Mouse (Mus musculus): ENCODE measurements at regions not wholly inside any gene's neighbourhood (a gene's known extent, or its start where the extent isn't known, plus 50 kb on each side); places are given as distances from the start of the nearest gene placed in this dataset.

GRCm38 (mm10) chr2:45700578-45700977 lies 583.4 kb upstream of the Zeb2 start:
- WGBS, result 88% methylated on average over 1 of the region's 1 CpGs
- no peak for DNase-seq

GRCm38 (mm10) chr2:45693291-45694020 lies 576.3 kb upstream of the Zeb2 start:
- no peak for TF ChIP-seq CTCF (IDR thresholded peaks at IDR 0.05; ENCODE audit: insufficient read depth, low read length)
- TF ChIP-seq POLR2A (IDR thresholded peaks at IDR 0.05; ENCODE audit: borderline replicate concordance, extremely low read depth, low read depth, low read length), result no peak
- no peak for DNase-seq

More at GRCm38 (mm10) chr2:45700578-45700977, 583.4 kb upstream of the Zeb2 start:
- TF ChIP-seq POLR2A (IDR thresholded peaks at IDR 0.05; ENCODE audit: borderline replicate concordance, extremely low read depth, low read depth, low read length), result no peak
- Histone ChIP-seq H3K4me1 (ENCODE audit: control insufficient read depth, insufficient read depth, low read length) (no peaks in the 10 kb centered on the region), H3K4me3 (replicated peaks; ENCODE audit: extremely low read depth, low read depth, low read length) (no peak overlapping the region)

GRCm38 (mm10) chr2:45692819-45693218 lies 575.6 kb upstream of the Zeb2 start:
- WGBS, result 58% methylated on average over 1 of the region's 1 CpGs
- no peak for DNase-seq
- Histone ChIP-seq H3K4me3 (replicated peaks; ENCODE audit: extremely low read depth, low read depth, low read length) (no peak overlapping the region), H3K4me1 (ENCODE audit: control insufficient read depth, insufficient read depth, low read length) (no peaks in the 10 kb centered on the region)
- no peak for TF ChIP-seq CTCF (IDR thresholded peaks at IDR 0.05; ENCODE audit: insufficient read depth, low read length)
- no peak for TF ChIP-seq POLR2A (IDR thresholded peaks at IDR 0.05; ENCODE audit: borderline replicate concordance, extremely low read depth, low read depth, low read length)

More at GRCm38 (mm10) chr2:45693291-45694020, 576.3 kb upstream of the Zeb2 start:
- H3K4me3 ChIP-seq (replicated peaks; ENCODE audit: extremely low read depth, low read depth, low read length), result no peak overlapping the region
- no peaks in the 10 kb centered on the region for H3K4me1 ChIP-seq (ENCODE audit: control insufficient read depth, insufficient read depth, low read length)
- WGBS, result 63% methylated on average over 8 of the region's 8 CpGs

- WGBS, result 72% methylated on average over 1 of the region's 1 CpGs
- no peaks in the 10 kb centered on the region for H3K4me1 ChIP-seq (ENCODE audit: control insufficient read depth, insufficient read depth, low read length)
- TF ChIP-seq POLR2A (IDR thresholded peaks at IDR 0.05; ENCODE audit: borderline replicate concordance, extremely low read depth, low read depth, low read length), result no peak
- no peak for DNase-seq
- H3K4me3 ChIP-seq (replicated peaks; ENCODE audit: extremely low read depth, low read depth, low read length), result no peak overlapping the region
Measured at GRCm38 (mm10) chr2:45688996-45689395, 571.8 kb upstream of the Zeb2 start.

GRCm38 (mm10) chr2:45681251-45681650 lies 564.1 kb upstream of the Zeb2 start:
- no peaks in the 10 kb centered on the region for H3K4me1 ChIP-seq (ENCODE audit: control insufficient read depth, insufficient read depth, low read length)
- no peak overlapping the region for H3K4me3 ChIP-seq (replicated peaks; ENCODE audit: extremely low read depth, low read depth, low read length)
- TF ChIP-seq POLR2A (IDR thresholded peaks at IDR 0.05; ENCODE audit: borderline replicate concordance, extremely low read depth, low read depth, low read length), result no peak
- WGBS, result 78% methylated on average over 1 of the region's 1 CpGs
- DNase-seq, result no peak

- Histone ChIP-seq H3K4me3 (replicated peaks; ENCODE audit: extremely low read depth, low read depth, low read length) (no peak overlapping the region), H3K4me1 (ENCODE audit: control insufficient read depth, insufficient read depth, low read length) (no peaks in the 10 kb centered on the region)
- TF ChIP-seq POLR2A (IDR thresholded peaks at IDR 0.05; ENCODE audit: borderline replicate concordance, extremely low read depth, low read depth, low read length), result no peak
- 82% methylated on average over 10 of the region's 10 CpGs for WGBS
- DNase-seq, result no peak
Measured at GRCm38 (mm10) chr2:45679101-45679895, 562.1 kb upstream of the Zeb2 start.

- Histone ChIP-seq H3K4me3 (replicated peaks; ENCODE audit: extremely low read depth, low read depth, low read length) (no peak overlapping the region), H3K4me1 (ENCODE audit: control insufficient read depth, insufficient read depth, low read length) (no peaks in the 10 kb centered on the region)
- TF ChIP-seq CTCF (IDR thresholded peaks at IDR 0.05; ENCODE audit: insufficient read depth, low read length), result no peak
- TF ChIP-seq POLR2A (IDR thresholded peaks at IDR 0.05; ENCODE audit: borderline replicate concordance, extremely low read depth, low read depth, low read length), result no peak
- WGBS, result 51% methylated on average over 9 of the region's 9 CpGs
- DNase-seq, result no peak
Measured at GRCm38 (mm10) chr2:45678685-45679084, 561.5 kb upstream of the Zeb2 start.

GRCm38 (mm10) chr2:45675776-45676175 lies 558.6 kb upstream of the Zeb2 start:
- no peak for DNase-seq
- Histone ChIP-seq H3K4me1 (ENCODE audit: control insufficient read depth, insufficient read depth, low read length) (no peaks in the 10 kb centered on the region), H3K4me3 (replicated peaks; ENCODE audit: extremely low read depth, low read depth, low read length) (no peak overlapping the region)
- WGBS, result 92% methylated on average over 2 of the region's 2 CpGs
- TF ChIP-seq POLR2A (IDR thresholded peaks at IDR 0.05; ENCODE audit: borderline replicate concordance, extremely low read depth, low read depth, low read length) (no peak), CTCF (IDR thresholded peaks at IDR 0.05; ENCODE audit: insufficient read depth, low read length) (no peak)

GRCm38 (mm10) chr2:45656011-45656410 lies 538.8 kb upstream of the Zeb2 start:
- DNase-seq, result no peak
- TF ChIP-seq POLR2A (IDR thresholded peaks at IDR 0.05; ENCODE audit: borderline replicate concordance, extremely low read depth, low read depth, low read length) (no peak), CTCF (IDR thresholded peaks at IDR 0.05; ENCODE audit: insufficient read depth, low read length) (no peak)
- Histone ChIP-seq H3K4me3 (replicated peaks; ENCODE audit: extremely low read depth, low read depth, low read length) (no peak overlapping the region), H3K4me1 (ENCODE audit: control insufficient read depth, insufficient read depth, low read length) (no peaks in the 10 kb centered on the region)
- 58% methylated on average over 1 of the region's 1 CpGs for WGBS

- TF ChIP-seq POLR2A (IDR thresholded peaks at IDR 0.05; ENCODE audit: borderline replicate concordance, extremely low read depth, low read depth, low read length) (no peak), CTCF (IDR thresholded peaks at IDR 0.05; ENCODE audit: insufficient read depth, low read length) (no peak)
- no peak for DNase-seq
- H3K4me1 ChIP-seq (ENCODE audit: control insufficient read depth, insufficient read depth, low read length), result no peaks in the 10 kb centered on the region
- H3K4me3 ChIP-seq (replicated peaks; ENCODE audit: extremely low read depth, low read depth, low read length), result no peak overlapping the region
Measured at GRCm38 (mm10) chr2:45654693-45655092, 537.5 kb upstream of the Zeb2 start.

All from lung, adult 2 months (tissue).